Mouse (Mus musculus) embryo, embryonic 11 days (tissue): ENCODE results near the gene Flnc.
A peak's percentile ranks its signal among the peaks of the same experiment; 100 is the strongest.
"Not testable (repeated sequence)": the region's sequence is repeated elsewhere in the genome, so short reads cannot be mapped to it uniquely, and the experiment has no call there.

Experiments
- DNase-seq: peaks from one replicate; pipeline ENCODE4 v3.0.0-alpha.2; 2015

The Flnc gene

GRCm38 (mm10) chr6:29433038-29433803, at the start of gene Flnc:
Gene Flnc (plus strand): TSS chr6:29433256.
- DNase-seq, result peak; percentile 55

- peak; percentile 68 for DNase-seq
Observed at GRCm38 (mm10) chr6:29388052-29388518, 45.0 kb upstream of the Flnc start, which contains the start of gene Opn1sw. Gene Opn1sw (minus strand): TSS chr6:29388468.

- peak; percentile 49 for DNase-seq
Observed at GRCm38 (mm10) chr6:29388606-29389080, 44.4 kb upstream of the Flnc start.

GRCm38 (mm10) chr6:29389425-29389824, 43.6 kb upstream of the Flnc start:
- DNase-seq, result no peak

GRCm38 (mm10) chr6:29390500-29390899, 42.6 kb upstream of the Flnc start:
- not testable (repeated sequence) for DNase-seq

GRCm38 (mm10) chr6:29391241-29391640, 41.8 kb upstream of the Flnc start:
- DNase-seq, result not testable (repeated sequence)

- DNase-seq, result no peak
Observed at GRCm38 (mm10) chr6:29391802-29392201, 41.3 kb upstream of the Flnc start.

GRCm38 (mm10) chr6:29394286-29394685, 38.8 kb upstream of the Flnc start:
- DNase-seq, result no peak

- peak; percentile 86 for DNase-seq
Observed at GRCm38 (mm10) chr6:29395910-29396713, 36.9 kb upstream of the Flnc start, which contains the start of gene Ccdc136. Gene Ccdc136 (plus strand): TSS chr6:29396309.

GRCm38 (mm10) chr6:29396714-29397540, 36.1 kb upstream of the Flnc start:
- peak; percentile 47 for DNase-seq

- DNase-seq, result peak; percentile 34
Observed at GRCm38 (mm10) chr6:29397575-29397974, 35.5 kb upstream of the Flnc start.

- DNase-seq, result no peak
Observed at GRCm38 (mm10) chr6:29399851-29400250, 33.2 kb upstream of the Flnc start.

- peak; percentile 70 for DNase-seq
Observed at GRCm38 (mm10) chr6:29402693-29403342, 30.2 kb upstream of the Flnc start.

- DNase-seq, result no peak
Observed at GRCm38 (mm10) chr6:29406412-29406811, 26.6 kb upstream of the Flnc start.

- no peak for DNase-seq
Observed at GRCm38 (mm10) chr6:29415446-29415845, 17.6 kb upstream of the Flnc start.

GRCm38 (mm10) chr6:29420596-29420995, 12.5 kb upstream of the Flnc start:
- DNase-seq, result no peak

- DNase-seq, result no peak
Observed at GRCm38 (mm10) chr6:29425118-29425517, 7.9 kb upstream of the Flnc start.

- DNase-seq, result no peak
Observed at GRCm38 (mm10) chr6:29426331-29426730, 6.7 kb upstream of the Flnc start.

- DNase-seq, result no peak
Observed at GRCm38 (mm10) chr6:29428171-29428570, 4.9 kb upstream of the Flnc start.

- DNase-seq, result peak; percentile 36
Observed at GRCm38 (mm10) chr6:29430681-29431420, 2.2 kb upstream of the Flnc start.

GRCm38 (mm10) chr6:29431473-29431872, 1.6 kb upstream of the Flnc start:
- peak; percentile 20 for DNase-seq
